Mouse (Mus musculus): ENCODE data around the gene Epo. TPM values are rescaled to one million over a fixed set of nuclear protein-coding genes. Genes with fewer than 3 reads are reported as not detected.

Gene Epo
- polyA plus RNA-seq, 1 experiment, result not detected

GRCm38 (mm10) chr5:137493831-137494230 lies 39.2 kb downstream of the Epo start:
- Histone ChIP-seq H3K27ac (ENCODE audit: control insufficient read depth, insufficient read depth, low read depth, low read length) (no peak overlapping the region), H3K27me3 (ENCODE audit: control insufficient read depth, insufficient read depth, low read length) (no peaks in the 10 kb centered on the region), H3K4me1 (ENCODE audit: control insufficient read depth, insufficient read depth, low read length) (peaks cover 6% of the 10 kb centered on the region), H3K36me3 (ENCODE audit: control insufficient read depth, insufficient read depth, low read length) (no peaks in the 10 kb centered on the region), H3K4me3 (ENCODE audit: control insufficient read depth, low read depth, low read length) (no peak overlapping the region)
- no peak for TF ChIP-seq POLR2A (IDR thresholded peaks at IDR 0.05; ENCODE audit: control insufficient read depth, low read depth, low read length)

GRCm38 (mm10) chr5:137491559-137491958 lies 41.5 kb downstream of the Epo start:
- H3K36me3 ChIP-seq (ENCODE audit: control insufficient read depth, insufficient read depth, low read length), result no peaks in the 10 kb centered on the region
- TF ChIP-seq CTCF (IDR thresholded peaks at IDR 0.05; ENCODE audit: control insufficient read depth, insufficient read depth, insufficient replicate concordance, low read depth, low read length) (no peak), POLR2A (IDR thresholded peaks at IDR 0.05; ENCODE audit: control insufficient read depth, low read depth, low read length) (no peak)
- H3K27me3 ChIP-seq (ENCODE audit: control insufficient read depth, insufficient read depth, low read length), result no peaks in the 10 kb centered on the region
- no peak overlapping the region for H3K27ac ChIP-seq (ENCODE audit: control insufficient read depth, insufficient read depth, low read depth, low read length)
- peaks cover 6% of the 10 kb centered on the region for H3K4me1 ChIP-seq (ENCODE audit: control insufficient read depth, insufficient read depth, low read length)
- H3K4me3 ChIP-seq (ENCODE audit: control insufficient read depth, low read depth, low read length), result no peak overlapping the region

GRCm38 (mm10) chr5:137487616-137488015 lies 45.4 kb downstream of the Epo start:
- Histone ChIP-seq H3K27ac (ENCODE audit: control insufficient read depth, insufficient read depth, low read depth, low read length) (no peak overlapping the region), H3K4me3 (ENCODE audit: control insufficient read depth, low read depth, low read length) (no peak overlapping the region), H3K27me3 (ENCODE audit: control insufficient read depth, insufficient read depth, low read length) (no peaks in the 10 kb centered on the region; the same call in 1 of the 2 replicates), H3K4me1 (ENCODE audit: control insufficient read depth, insufficient read depth, low read length) (peaks cover 9% of the 10 kb centered on the region), H3K36me3 (ENCODE audit: control insufficient read depth, insufficient read depth, low read length) (no peaks in the 10 kb centered on the region)
- TF ChIP-seq POLR2A (IDR thresholded peaks at IDR 0.05; ENCODE audit: control insufficient read depth, low read depth, low read length) (no peak), CTCF (IDR thresholded peaks at IDR 0.05; ENCODE audit: control insufficient read depth, insufficient read depth, insufficient replicate concordance, low read depth, low read length) (no peak)

- Histone ChIP-seq H3K27ac (ENCODE audit: control insufficient read depth, insufficient read depth, low read depth, low read length) (no peak overlapping the region), H3K27me3 (ENCODE audit: control insufficient read depth, insufficient read depth, low read length) (no peaks in the 10 kb centered on the region; the same call in 1 of the 2 replicates), H3K4me1 (ENCODE audit: control insufficient read depth, insufficient read depth, low read length) (peaks cover 9% of the 10 kb centered on the region), H3K4me3 (ENCODE audit: control insufficient read depth, low read depth, low read length) (peak overlapping the region; percentile 9), H3K36me3 (ENCODE audit: control insufficient read depth, insufficient read depth, low read length) (no peaks in the 10 kb centered on the region)
- TF ChIP-seq CTCF (IDR thresholded peaks at IDR 0.05; ENCODE audit: control insufficient read depth, insufficient read depth, insufficient replicate concordance, low read depth, low read length) (no peak), POLR2A (IDR thresholded peaks at IDR 0.05; ENCODE audit: control insufficient read depth, low read depth, low read length) (no peak)
Observed at GRCm38 (mm10) chr5:137485851-137486155, 47.2 kb downstream of the Epo start.

- Histone ChIP-seq H3K27ac (ENCODE audit: control insufficient read depth, insufficient read depth, low read depth, low read length) (no peak overlapping the region), H3K27me3 (ENCODE audit: control insufficient read depth, insufficient read depth, low read length) (no peaks in the 10 kb centered on the region; the same call in 1 of the 2 replicates), H3K4me3 (ENCODE audit: control insufficient read depth, low read depth, low read length) (peak overlapping the region; percentile 9), H3K36me3 (ENCODE audit: control insufficient read depth, insufficient read depth, low read length) (no peaks in the 10 kb centered on the region), H3K4me1 (ENCODE audit: control insufficient read depth, insufficient read depth, low read length) (peaks cover 9% of the 10 kb centered on the region)
- TF ChIP-seq POLR2A (IDR thresholded peaks at IDR 0.05; ENCODE audit: control insufficient read depth, low read depth, low read length) (no peak), CTCF (IDR thresholded peaks at IDR 0.05; ENCODE audit: control insufficient read depth, insufficient read depth, insufficient replicate concordance, low read depth, low read length) (no peak)
Observed at GRCm38 (mm10) chr5:137485071-137485850, 47.8 kb downstream of the Epo start.

- Histone ChIP-seq H3K27me3 (ENCODE audit: control insufficient read depth, insufficient read depth, low read length) (no peaks in the 10 kb centered on the region; the same call in 1 of the 2 replicates), H3K4me1 (ENCODE audit: control insufficient read depth, insufficient read depth, low read length) (peaks cover 3% of the 10 kb centered on the region), H3K27ac (ENCODE audit: control insufficient read depth, insufficient read depth, low read depth, low read length) (no peak overlapping the region), H3K4me3 (ENCODE audit: control insufficient read depth, low read depth, low read length) (no peak overlapping the region), H3K36me3 (ENCODE audit: control insufficient read depth, insufficient read depth, low read length) (no peaks in the 10 kb centered on the region)
- no peak for TF ChIP-seq POLR2A (IDR thresholded peaks at IDR 0.05; ENCODE audit: control insufficient read depth, low read depth, low read length)
- TF ChIP-seq CTCF (IDR thresholded peaks at IDR 0.05; ENCODE audit: control insufficient read depth, insufficient read depth, insufficient replicate concordance, low read depth, low read length), result no peak
Observed at GRCm38 (mm10) chr5:137481897-137482296, 51.1 kb downstream of the Epo start.

GRCm38 (mm10) chr5:137481138-137481537 lies 51.9 kb downstream of the Epo start:
- H3K4me3 ChIP-seq (ENCODE audit: control insufficient read depth, low read depth, low read length), result no peak overlapping the region
- H3K4me1 ChIP-seq (ENCODE audit: control insufficient read depth, insufficient read depth, low read length), result peaks cover 3% of the 10 kb centered on the region
- no peaks in the 10 kb centered on the region; the same call in 1 of the 2 replicates for H3K27me3 ChIP-seq (ENCODE audit: control insufficient read depth, insufficient read depth, low read length)
- no peak overlapping the region for H3K27ac ChIP-seq (ENCODE audit: control insufficient read depth, insufficient read depth, low read depth, low read length)
- H3K36me3 ChIP-seq (ENCODE audit: control insufficient read depth, insufficient read depth, low read length), result no peaks in the 10 kb centered on the region
- TF ChIP-seq POLR2A (IDR thresholded peaks at IDR 0.05; ENCODE audit: control insufficient read depth, low read depth, low read length), result no peak
- TF ChIP-seq CTCF (IDR thresholded peaks at IDR 0.05; ENCODE audit: control insufficient read depth, insufficient read depth, insufficient replicate concordance, low read depth, low read length), result peak; percentile 19; the same call in 1 of the 2 replicates
